Mouse (Mus musculus): Measurements from ENCODE around the gene Stxbp5.
"Not testable (repeated sequence)": the region's sequence is repeated elsewhere in the genome, so short reads cannot be mapped to it uniquely, and the experiment has no call there.

Stxbp5 gene

DNA sequence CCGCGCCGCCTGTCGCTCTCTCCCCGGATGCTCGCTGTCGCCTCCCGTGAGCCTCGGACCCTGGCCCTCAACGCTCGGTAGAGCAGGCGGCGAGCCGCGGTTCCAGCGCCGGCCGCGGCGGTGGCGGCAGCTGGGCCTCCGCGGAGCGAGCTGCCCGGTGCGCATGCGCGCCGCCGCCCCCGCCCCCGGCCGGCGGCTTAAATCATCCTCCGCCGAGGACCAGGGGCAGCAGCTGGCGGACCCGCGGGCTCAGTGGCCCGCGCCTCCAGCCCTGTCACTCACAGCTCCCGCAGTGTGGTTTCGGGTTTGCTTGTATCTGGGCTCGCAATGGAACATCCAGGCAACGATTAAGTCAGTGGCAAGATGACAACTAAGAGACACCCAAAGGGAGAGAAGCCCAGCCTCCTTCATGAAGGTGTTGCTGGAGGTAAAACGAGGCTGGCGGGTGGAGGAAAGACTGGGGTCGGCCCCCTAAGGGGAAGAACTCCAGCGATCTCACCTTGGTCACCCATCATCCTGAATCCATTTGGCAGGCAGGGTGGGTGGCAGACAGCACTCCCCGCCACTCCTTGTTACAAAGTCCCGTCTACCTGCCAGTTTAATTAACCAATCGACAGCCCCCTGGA lies at the start of gene Stxbp5:
Stxbp5 (minus strand) TSS at position 9 of the 626 bp plus-strand sequence.
- DNase-seq (ENCODE audit: low read depth): peak; percentile 32

DNA sequence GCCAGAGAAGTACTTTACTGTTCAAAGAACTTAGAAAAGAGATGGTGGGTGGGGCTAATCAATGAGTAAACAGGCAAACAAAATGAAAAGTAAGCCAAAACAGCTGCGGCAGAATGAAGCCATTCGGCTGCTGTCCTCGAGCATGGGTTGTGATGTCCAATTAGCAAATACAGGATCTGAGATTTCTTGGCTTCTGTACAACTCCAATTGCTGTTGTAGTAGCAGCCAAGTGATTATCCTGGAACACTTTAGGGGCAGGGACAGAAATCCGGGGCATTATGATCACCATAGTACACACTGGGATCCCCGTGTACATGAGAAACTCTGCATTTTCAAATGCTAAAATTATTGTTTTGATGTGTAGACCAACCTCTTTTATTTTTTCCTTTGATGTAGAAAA lies 11.5 kb upstream of the Stxbp5 start:
- no peak for DNase-seq (ENCODE audit: low read depth)

DNA sequence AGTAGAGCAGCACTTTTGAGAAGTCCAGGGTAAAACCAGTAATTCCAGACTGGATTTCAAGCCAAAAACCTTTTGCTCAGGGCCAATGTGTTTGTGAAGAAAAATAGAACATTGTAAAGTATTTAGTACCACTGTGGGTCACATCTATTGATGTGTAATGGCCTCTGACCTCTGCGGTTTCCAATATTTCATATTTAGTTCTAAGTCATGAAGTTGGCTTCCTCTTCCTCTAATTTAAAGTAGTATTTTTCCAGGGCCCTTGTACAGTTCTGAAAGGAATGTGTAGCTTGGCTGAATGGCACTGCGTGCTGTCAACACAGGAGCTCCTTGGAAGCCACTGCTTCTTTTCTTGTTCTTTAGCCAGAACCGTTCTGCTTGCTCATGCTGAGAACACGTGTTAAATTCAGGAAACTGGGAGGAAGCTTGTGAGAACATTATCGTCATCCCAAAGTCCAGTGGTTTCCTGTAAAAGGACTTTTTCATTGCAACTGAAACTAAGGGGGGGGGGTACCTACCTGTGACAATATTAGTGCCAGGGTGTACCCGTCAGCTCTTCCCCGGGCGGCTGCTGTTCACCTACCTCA lies 7.1 kb upstream of the Stxbp5 start:
- peak; percentile 92 for DNase-seq (ENCODE audit: low read depth)

DNA sequence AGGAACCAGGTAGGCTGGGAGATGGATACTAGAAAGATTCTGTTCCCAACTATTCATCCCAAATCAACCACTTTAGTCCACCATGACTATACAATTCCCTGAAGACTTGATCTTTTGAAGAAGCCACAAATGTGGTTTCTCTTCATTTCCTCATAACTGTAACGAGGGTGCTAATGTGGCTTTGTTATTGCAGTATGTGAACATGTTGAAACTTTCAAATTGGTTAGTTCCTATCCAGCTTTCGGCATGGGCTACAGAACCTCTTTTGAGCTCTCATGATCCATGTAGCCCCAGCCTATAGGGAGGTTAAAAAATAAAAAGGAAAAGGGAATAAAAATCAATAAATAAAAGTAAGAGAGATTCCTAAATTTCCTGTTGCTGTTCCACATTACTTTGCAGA lies 6.6 kb upstream of the Stxbp5 start:
- no peak for DNase-seq (ENCODE audit: low read depth)

DNA sequence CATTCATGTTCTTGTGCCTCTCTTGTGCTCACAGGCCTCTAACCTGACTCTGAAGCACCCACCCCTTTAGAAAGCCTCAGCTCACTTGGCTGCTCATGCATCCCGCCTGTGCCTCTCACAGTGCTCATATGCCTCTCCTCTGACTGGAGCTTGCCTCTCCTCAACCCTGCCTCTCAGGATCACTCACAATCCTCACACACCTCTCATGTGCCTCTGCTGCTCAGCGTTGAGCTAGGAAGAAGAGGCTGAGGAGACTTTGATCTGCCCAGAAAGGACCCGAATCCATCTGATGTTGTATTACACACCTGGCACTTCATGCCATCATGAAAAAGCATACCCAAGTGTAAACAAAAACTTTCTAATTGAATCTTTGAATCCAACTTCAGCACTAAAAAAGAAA lies 5.3 kb upstream of the Stxbp5 start:
- no peak for DNase-seq (ENCODE audit: low read depth)

DNA sequence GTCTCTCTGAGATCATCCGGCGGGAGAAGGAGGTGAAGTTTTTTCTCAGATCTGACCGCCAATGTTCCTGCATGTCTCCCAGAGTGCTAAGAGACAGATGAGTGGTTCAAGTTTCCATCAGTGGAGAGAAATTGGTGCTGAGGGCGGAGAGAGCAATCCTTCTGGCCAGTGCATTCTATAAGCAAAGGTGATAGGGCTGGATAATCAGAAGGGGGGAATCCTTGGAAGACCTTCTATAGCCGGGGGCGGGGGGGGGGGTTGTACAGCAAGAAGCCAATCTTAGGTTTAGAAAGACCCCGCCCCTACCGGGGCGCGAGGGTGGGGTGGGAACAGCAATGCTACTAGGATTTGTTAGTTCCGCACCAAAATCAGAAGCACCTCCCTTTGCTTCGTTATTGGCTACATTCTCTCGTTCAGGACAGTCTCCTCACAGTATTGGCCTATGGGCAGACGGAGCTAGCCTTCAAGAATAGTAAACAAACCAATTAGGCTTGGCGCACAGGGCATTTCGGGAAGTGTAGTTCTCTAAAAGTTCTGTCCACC lies 889 bp upstream of the Stxbp5 start:
- DNase-seq (ENCODE audit: low read depth): peak; percentile 92

DNA sequence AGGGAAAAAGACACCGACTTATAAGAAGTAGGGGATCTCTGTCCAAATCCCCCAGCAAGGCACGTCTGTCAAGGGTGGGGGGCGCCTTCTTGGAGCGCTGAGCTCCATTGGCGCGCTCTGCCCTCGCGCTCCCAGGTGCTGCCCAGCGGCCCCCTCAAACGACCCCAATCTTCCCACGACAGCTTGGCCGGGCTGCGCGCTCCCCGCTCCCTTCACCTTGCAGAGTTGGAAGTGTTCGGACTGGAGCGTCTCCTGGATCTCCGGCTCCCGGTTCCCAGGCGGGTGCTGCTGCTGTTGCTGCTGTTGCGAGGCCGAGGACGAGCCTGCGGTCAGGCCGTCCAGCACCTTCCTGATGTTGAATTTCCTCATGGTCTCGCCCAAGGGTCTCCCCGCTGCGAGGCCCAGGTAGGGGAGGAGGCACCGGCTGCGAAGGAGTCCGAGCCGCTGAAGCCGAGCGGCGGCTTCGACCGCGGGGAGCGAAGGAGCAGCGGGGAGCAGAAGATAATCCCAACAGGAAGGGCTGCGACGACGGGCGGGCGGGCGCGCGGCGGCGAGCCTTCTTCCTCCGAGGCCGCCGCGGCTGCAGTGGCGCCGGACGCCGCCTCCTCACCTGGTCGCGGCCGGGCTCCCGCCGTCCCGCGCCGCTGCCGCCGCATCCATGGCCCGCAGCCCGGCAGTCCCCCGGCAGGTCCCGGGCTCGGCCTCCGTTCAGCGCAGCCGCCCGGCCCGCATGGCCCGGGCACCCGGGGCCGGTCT lies 386 bp downstream of the Stxbp5 start:
- DNase-seq (ENCODE audit: low read depth): no peak

DNA sequence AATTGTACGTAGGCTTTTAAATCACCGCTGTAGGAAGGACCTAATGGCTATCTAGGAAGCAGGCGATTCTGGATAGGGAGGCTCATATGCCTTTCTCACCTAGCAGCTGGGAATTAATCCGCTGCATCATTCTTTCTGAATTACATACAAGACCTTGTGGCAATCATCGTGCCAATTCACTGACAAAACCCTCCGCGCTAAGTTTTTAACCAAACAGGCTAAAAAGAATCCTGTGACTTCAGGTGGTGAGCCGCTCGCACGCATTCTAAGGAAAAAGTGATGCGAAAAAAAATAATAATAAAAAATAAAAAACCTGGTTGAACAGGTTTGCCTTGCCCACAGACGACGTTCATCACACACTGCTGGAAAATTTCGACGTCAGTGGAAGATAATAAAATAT lies 1.1 kb downstream of the Stxbp5 start:
- DNase-seq (ENCODE audit: low read depth): no peak

DNA sequence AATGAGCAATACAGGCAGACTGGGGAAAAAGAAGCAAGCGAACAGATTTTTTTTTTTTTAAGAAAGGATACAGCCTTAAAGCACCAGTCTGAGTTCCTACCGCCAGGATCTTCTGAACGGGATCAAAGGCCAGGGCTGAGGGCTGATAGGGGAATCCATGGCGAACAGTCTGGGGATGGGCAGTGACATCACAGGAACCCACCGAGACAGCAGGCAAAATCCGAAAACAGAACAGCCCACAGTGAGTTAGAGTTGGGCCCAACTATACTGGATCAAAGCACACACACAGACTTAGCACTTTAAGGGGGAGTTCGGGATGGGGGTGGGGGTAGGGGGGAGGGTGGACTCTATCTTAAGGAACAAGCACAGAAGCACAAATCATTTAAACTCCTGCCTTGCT lies 1.8 kb downstream of the Stxbp5 start:
- DNase-seq (ENCODE audit: low read depth): no peak

DNA sequence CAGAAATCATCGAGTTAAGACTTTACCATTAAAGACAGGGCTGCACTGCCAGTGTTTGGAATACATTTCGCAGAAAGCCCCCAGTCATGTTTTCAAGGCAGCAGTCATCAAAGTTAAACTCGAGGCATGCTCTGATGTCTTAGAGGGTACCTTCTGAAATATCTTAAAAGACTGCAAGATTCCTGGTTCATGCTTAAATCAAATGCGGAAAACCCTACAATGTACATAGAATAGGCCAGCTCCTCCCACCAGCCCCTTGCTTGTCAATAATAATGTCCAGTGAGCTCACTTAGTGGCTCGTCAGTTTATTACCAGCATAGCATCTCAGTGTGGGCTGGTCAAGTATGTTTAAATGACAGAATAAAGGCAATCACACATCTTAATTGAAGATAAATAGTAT lies 3.0 kb downstream of the Stxbp5 start:
- no peak for DNase-seq (ENCODE audit: low read depth)

DNA sequence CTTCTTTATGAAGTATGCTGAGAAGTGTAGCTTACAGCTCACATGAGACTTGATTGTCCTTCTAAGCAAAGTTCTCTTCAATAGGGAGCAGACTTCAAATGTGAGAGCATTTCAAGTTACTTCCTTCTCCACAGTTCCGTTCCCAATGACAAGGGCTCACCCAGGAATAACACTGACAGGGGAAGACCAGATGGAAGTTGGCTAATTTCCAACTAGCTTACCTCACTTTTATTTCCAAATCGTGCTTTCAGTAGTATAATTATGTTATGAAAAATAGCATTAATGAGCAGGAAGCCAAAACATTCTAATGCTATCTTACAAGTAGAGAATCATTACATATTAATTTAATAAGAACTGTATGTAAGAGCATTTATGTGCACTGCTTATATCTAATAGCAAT lies 7.3 kb downstream of the Stxbp5 start:
- no peak for DNase-seq (ENCODE audit: low read depth)

DNA sequence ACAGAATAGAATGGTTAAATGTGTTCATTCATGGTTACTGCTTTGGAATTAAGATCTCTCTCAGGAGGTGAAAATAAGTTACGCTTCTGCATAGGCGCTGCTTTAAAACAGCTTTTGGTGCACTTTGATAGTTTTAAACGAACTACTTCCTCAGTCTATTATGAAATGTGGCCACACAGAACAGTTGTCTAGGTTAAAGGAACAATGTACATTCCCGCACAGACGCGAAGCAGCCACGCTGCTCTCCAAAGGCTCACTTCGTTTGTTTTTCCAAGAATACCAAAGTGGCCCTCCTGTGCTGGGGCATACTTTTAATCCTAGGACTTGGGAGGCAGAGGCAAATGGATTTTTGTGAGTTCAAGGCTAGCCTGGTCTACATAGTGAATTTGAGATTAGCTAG lies 11.2 kb downstream of the Stxbp5 start:
- DNase-seq (ENCODE audit: low read depth): no peak

DNA sequence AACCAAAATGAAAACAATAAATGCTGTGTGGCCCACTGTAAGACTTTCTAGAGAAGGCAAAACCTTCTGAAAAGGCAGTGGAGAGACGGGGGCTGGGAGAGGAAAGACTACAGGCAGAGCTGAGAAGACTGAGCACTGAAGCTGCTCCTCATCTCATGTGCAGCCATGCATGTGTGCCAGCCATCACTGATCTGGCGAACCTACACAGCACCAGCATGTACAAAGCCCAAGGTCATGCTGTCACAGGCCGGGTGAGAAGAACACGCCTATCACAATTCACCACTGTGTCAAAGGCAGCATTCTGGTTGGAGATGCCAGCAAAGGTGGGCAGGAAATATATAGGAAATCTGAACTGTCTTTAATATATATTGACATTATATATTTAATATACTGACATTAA lies 12.2 kb downstream of the Stxbp5 start:
- no peak for DNase-seq (ENCODE audit: low read depth)

DNA sequence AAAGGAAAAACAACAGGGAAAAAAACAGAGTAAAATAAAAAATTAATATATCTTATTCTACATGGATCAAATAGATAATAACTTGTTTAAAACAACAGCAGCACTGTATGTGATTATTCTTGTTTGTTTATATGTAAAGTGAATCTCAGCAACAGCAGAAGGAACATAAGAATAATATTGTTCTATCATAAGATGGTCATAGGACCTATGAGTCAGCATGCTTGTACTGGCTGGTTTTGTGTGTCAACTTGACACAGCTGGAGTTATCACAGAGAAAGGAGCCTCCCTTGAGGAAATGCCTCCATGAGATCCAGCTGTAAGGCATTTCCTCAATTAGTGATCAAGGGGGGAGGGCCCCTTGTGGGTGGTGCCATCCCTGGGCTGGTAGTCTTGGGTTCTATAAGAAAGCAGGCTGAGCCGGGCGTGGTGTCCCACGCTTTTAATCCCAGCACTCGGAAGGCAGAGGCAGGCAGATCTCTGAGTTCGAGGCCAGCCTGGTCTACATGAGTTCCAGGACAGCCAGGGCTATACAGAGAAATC lies 19.0 kb downstream of the Stxbp5 start:
- not testable (repeated sequence) for DNase-seq (ENCODE audit: low read depth)

DNA sequence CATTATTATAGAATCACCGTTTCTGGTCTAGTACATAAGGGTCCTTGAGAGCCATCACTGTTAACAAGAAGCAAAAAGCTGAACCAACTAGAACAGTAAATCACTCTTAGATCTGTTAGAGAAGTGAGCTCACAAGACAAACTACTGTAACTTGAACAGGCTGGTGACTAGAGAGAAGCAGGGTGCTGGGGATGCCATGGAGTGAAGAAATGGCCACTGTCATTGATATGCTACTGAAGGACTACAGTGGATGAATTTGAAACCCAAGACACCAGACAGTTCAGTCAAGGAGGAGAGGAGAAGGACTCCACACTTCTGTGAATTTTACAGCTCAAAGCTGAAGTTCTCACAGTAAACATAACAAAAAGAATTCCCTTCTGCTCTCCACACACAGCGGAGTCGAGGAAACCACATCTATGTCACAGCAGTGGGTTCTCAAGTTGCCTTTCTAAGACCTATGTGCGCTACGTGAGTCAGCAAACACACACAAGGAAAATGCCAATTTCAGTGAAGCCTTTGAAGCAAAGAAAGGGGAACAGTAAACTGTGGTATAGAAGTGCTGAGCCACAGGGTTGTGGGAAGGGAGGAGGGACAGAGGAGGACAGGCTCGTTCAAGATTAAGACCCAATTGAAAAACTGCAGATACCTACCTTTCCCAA lies 20.7 kb downstream of the Stxbp5 start:
- DNase-seq (ENCODE audit: low read depth): no peak

DNA sequence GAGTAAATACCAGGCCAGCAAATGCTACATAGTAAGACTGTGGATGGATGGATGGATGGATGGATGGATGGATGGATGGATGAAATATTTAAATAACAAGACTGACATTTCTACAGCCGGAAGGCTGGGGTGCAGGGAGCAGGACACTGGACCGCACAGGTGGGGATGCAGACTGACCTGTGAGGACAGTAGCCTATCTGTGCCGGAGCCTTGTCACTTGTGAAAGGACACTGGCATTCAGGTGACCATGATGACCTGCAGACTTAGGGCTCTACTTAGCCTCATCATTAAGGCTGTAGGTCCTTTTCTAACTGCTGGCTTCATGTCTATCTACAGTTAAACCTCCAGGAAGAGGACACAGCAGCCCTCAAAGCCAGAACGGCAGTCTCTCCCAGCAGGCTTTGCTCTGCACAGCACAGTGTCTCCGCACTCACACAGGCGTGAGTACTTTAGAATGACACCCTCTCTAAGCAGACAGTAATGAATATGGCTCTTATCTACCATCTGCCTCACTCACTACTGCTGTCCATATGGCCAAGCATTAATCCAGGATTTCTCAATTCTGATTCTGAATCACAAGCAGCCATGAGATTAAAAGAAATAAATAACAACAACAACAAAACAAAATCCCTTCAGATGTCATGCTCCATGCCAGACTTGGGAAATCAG lies 21.9 kb downstream of the Stxbp5 start:
- DNase-seq (ENCODE audit: low read depth): no peak

DNA sequence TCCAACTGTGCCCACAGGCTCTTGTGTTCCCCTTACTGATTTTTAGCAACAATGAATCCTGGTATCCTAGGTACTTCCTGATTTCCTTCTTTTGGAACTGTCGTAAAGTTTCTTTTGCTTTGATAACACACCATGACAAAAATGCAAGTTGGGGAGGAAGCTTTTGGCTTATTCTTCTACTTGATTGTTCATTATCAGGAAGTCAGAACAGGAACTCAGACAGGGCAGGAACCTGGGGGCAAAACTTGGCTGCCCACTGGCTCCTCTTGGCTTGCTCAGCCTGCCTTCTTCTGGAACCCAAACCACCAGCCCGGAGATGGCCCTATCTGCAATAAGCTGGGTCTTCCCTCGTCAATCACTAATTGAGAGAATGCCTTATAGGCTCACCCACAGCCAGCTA lies 25.0 kb downstream of the Stxbp5 start:
- no peak for DNase-seq (ENCODE audit: low read depth)

DNA sequence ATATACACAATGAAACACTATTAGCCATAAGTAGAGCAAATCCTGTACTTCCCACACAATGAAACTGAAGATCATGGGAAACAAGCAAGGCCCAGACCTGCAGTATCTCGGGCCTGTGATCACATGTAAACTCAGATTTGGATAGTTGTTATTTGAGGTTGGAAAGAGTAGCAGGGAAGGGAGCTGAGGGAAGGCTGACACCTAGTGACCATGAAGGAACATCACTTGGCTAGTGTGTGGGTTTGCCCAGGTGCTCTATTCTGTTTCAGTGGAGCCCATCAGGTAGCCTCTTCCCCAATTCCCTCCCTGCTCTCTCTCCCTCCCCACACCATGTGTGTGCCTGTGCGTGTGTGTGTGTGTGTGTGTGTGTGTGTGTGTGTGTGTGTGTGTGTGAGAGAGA lies 28.7 kb downstream of the Stxbp5 start:
- DNase-seq (ENCODE audit: low read depth): no peak

DNA sequence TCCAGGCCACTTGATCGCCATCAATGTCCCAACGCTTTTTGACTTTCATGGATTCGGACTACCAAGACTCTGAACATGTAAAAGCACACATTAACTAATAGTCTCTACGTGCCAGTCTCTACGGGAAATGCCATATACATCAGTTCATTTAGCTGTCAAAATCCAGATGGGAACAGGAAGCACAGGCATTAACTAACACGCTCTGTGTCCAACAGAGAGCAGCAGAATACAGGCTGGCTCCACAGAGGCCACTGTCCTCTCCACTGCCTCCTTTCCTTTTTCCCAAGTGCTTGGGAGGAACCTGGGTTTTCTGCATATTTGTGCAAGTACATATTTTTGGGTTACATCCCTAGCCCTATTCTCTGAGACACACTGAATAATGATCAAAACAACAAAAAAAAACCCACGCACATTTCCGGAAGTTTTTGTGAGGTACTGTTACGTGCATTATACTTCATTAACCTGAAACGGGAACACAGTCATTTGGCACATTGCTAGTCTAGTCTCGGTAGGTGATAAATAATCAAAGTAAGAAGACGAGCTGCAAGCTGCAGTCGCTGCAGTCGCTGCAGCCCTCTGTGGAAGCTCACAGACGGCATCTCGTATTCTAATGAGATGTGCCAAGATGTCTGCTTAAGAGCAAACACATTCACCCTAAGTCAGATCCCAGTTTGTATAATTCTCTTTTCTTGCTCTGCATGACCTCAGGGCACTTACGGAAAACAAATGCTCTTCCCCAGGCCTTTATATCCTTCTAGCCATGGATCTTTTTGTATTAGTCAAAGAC lies 33.9 kb downstream of the Stxbp5 start:
- peak; percentile 12 for DNase-seq (ENCODE audit: low read depth)

DNA sequence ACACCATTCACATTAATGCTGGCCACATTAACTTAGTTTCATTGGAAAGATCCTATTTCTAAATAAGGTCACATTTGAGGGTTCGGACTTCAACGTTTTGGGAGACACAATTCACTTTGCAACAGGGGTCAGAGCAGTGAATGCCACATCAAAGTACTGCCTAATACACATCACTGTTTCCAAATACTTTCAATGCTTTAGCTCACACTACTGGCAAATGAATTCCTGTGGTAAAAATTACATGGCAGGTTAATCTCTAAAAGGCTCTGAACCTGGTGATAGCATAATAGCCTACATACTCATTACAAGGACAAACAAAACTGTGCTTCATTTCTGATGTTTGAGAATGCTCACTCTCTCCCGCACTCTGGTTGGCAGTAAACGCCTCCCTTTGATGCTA lies 40.9 kb downstream of the Stxbp5 start:
- DNase-seq (ENCODE audit: low read depth): no peak

DNA sequence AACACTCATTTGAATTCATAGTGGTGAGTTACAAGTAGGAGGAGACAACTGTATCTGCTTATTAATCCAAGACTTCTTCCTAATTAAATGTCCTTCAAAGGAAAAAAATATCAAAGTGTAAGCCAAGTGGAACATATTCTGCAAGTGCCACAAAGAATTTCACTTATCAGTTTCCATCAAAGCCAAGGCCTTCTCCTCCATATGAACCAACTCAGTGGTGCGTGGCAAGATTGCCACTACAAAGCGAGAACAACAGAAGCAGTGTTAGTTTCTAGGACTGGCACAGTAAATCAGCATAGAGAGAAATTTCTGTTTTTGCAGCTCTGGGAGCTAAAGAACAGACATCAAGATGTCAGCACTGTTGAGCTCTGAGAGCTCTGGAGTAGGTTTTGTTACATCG lies 41.4 kb downstream of the Stxbp5 start:
- DNase-seq (ENCODE audit: low read depth): no peak

All from fibroblast of lung, adult 2 months (primary cell).